Comparison of ENCODE assay signal across 26 mouse cellular contexts in genomic region chr3:40668889-40669288, GRCm38 (mm10). TPM values are rescaled to one million over a fixed set of nuclear protein-coding genes. Genes with fewer than 3 reads are reported as not detected.
DNase-seq lines count a peak whose midpoint lies in the region; ATAC-seq and TF ChIP-seq lines count a peak whose summit lies in the region.
"Had no signal": no experiment of that assay in that cellular context is flagged by ENCODE, and none has a peak within 500 bp of the region (broad histone marks: within the 10 kb centered on the region; RNA-seq: fewer than 3 reads in every experiment).

No protein-coding gene starts in this region.

- no peak for TF ChIP-seq EP300 in liver, postnatal 0 days (IDR thresholded peaks at IDR 0.05; ENCODE audit: low read depth)

- ATAC-seq in liver, embryonic 12.5 days, result peak; percentile 47; the same call in 1 of the 2 replicates
- ATAC-seq in liver, postnatal 0 days, result no peak
- peak; percentile 49; the same call in 1 of the 2 replicates for ATAC-seq in megakaryocyte progenitor cell, adult 5-6 weeks (replicated peaks; ENCODE audit: poor library complexity)
- ATAC-seq: activated CD4-positive, CD25-positive, alpha-beta regulatory T cell, adult 4 months; forebrain, embryonic 14.5 days; hindbrain, postnatal 0 days; Patski had no signal

- no peak overlapping the region for H3K4me3 ChIP-seq in liver, embryonic 12.5 days
- H3K4me3 ChIP-seq in liver, postnatal 0 days (ENCODE audit: low read depth, low read length), result no peak overlapping the region
- no peak overlapping the region for H3K4me3 ChIP-seq in thymus, adult 2 months (ENCODE audit: control insufficient read depth, insufficient read depth, low read length)
- H3K4me3 ChIP-seq: embryonic facial prominence, embryonic 15.5 days; erythroblast, embryonic 14.5 days; forebrain, embryonic 10.5 days; gastrocnemius, adult 2 months; heart, embryonic 13.5 days; hindbrain, embryonic 13.5 days had no signal

- no peak overlapping the region for H3K4me2 ChIP-seq in liver, embryonic 12.5 days
- no peak overlapping the region for H3K4me2 ChIP-seq in liver, postnatal 0 days (ENCODE audit: low read depth, low read length)
- H3K4me2 ChIP-seq: embryonic facial prominence, embryonic 15.5 days; heart, embryonic 13.5 days; hindbrain, embryonic 13.5 days had no signal

- no peak for DNase-seq in liver, postnatal 0 days
- DNase-seq in c-Kit-positive CD71-positive TER-119-positive erythroid progenitor cells, embryonic 14.5 days (ENCODE audit: low spot score), result peak; percentile 11
- DNase-seq in thymus, adult 2 months, result no peak
- no peak for DNase-seq in urinary bladder, adult 2 months (ENCODE audit: low spot score)
- DNase-seq: adrenal gland, postnatal 14 days; cerebellum, adult 18-20 months; cerebellum, adult 9-11 months; cerebellum, postnatal 36 days; embryo, embryonic 11 days; gastrocnemius, adult 2 months; gastrocnemius, postnatal 25 days had no signal

- H3K36me3 ChIP-seq in liver, embryonic 12.5 days, result no peaks in the 10 kb centered on the region
- H3K36me3 ChIP-seq in liver, postnatal 0 days (replicated peaks; ENCODE audit: insufficient read depth, low read length), result no peaks in the 10 kb centered on the region
- no peaks in the 10 kb centered on the region for H3K36me3 ChIP-seq in thymus, adult 2 months (ENCODE audit: control insufficient read depth, insufficient read depth, low read length)

- H3K9ac ChIP-seq in liver, embryonic 12.5 days, result no peak overlapping the region
- H3K9ac ChIP-seq in liver, postnatal 0 days (replicated peaks), result no peak overlapping the region
- H3K9ac ChIP-seq: embryonic facial prominence, embryonic 15.5 days; heart, embryonic 13.5 days; hindbrain, embryonic 13.5 days had no signal

- whole genome bisulfite sequencing in liver, embryonic 12.5 days (ENCODE audit: insufficient replicate concordance), result 13% methylated on average over 6 of the region's 6 CpGs
- 45% methylated on average over 6 of the region's 6 CpGs for WGBS in liver, postnatal 0 days (ENCODE audit: insufficient replicate concordance)
- WGBS in thymus, adult 2 months, result 79% methylated on average over 6 of the region's 6 CpGs

- H3K4me1 ChIP-seq in liver, embryonic 12.5 days, result peaks cover 12% of the 10 kb centered on the region
- no peaks in the 10 kb centered on the region for H3K4me1 ChIP-seq in liver, postnatal 0 days (ENCODE audit: insufficient read depth)
- no peaks in the 10 kb centered on the region for H3K4me1 ChIP-seq in thymus, adult 2 months (replicated peaks; ENCODE audit: control insufficient read depth, insufficient read depth, low read length)
- H3K4me1 ChIP-seq: embryonic facial prominence, embryonic 15.5 days had no signal

- no peak for TF ChIP-seq POLR2A in thymus, adult 2 months (IDR thresholded peaks at IDR 0.05; ENCODE audit: control insufficient read depth, extremely low read depth, insufficient read depth, low read length, poor library complexity)

- H3K9me3 ChIP-seq in liver, embryonic 12.5 days (replicated peaks), result no peaks in the 10 kb centered on the region
- H3K9me3 ChIP-seq in liver, postnatal 0 days (ENCODE audit: low read length), result no peaks in the 10 kb centered on the region
- H3K9me3 ChIP-seq: embryonic facial prominence, embryonic 15.5 days; forebrain, embryonic 10.5 days; heart, embryonic 13.5 days; hindbrain, embryonic 13.5 days had no signal

- no peak overlapping the region for H3K27ac ChIP-seq in liver, embryonic 12.5 days
- H3K27ac ChIP-seq in liver, postnatal 0 days (ENCODE audit: low read depth), result no peak overlapping the region
- no peak overlapping the region for H3K27ac ChIP-seq in thymus, adult 2 months (ENCODE audit: control insufficient read depth, insufficient read depth, low read length)
- H3K27ac ChIP-seq: embryonic facial prominence, embryonic 15.5 days; forebrain, embryonic 10.5 days; gastrocnemius, adult 2 months; heart, embryonic 13.5 days; hindbrain, embryonic 13.5 days; hindbrain, postnatal 0 days had no signal

- H3K27me3 ChIP-seq in liver, embryonic 12.5 days (replicated peaks), result no peaks in the 10 kb centered on the region
- H3K27me3 ChIP-seq in liver, postnatal 0 days (ENCODE audit: insufficient read depth, low read length), result no peaks in the 10 kb centered on the region
- H3K27me3 ChIP-seq in thymus, adult 2 months (ENCODE audit: control insufficient read depth, insufficient read depth, low read length), result no peaks in the 10 kb centered on the region
- H3K27me3 ChIP-seq: CH12.LX; embryonic facial prominence, embryonic 15.5 days; heart, embryonic 13.5 days; hindbrain, embryonic 13.5 days; Patski had no signal

- TF ChIP-seq CTCF in liver, postnatal 0 days (IDR thresholded peaks at IDR 0.05; ENCODE audit: low read depth), result no peak
- TF ChIP-seq CTCF in thymus, adult 2 months (IDR thresholded peaks at IDR 0.05; ENCODE audit: borderline replicate concordance, control insufficient read depth, extremely low read depth, insufficient read depth, low read length, poor library complexity), result no peak

RNA-seq across cellular contexts. Expression of gene Slc25a31, which starts 39.8 kb away (rescaled TPM):
- 0.08 and 0.13 TPM in 2 replicates for polyA plus RNA-seq in liver, embryonic 12.5 days (2016; fragmentation: Nextera tagmentation; extraction: Ambion mirVana)
- 0.05 and 0.06 TPM in 2 replicates for polyA plus RNA-seq in liver, postnatal 0 days (2015; fragmentation: Nextera tagmentation; extraction: Ambion mirVana)
- not detected in 2 replicates for total RNA-seq in megakaryocyte progenitor cell, adult 5-6 weeks (2015)
- total RNA-seq in megakaryocyte progenitor cell, adult 5-6 weeks (2017), result not detected in 2 replicates
- 0.10 and 0.16 TPM in 2 replicates for polyA plus RNA-seq in thymus, adult 2 months (2012; rRNA removed)
- polyA plus RNA-seq in urinary bladder, adult 2 months (2012; rRNA removed), result 0.07 and 0.11 TPM in 2 replicates
- total RNA-seq: adrenal gland, adult 18-20 months; adrenal gland, postnatal 14 days; CH12.LX; gastrocnemius, adult 2 months; gastrocnemius, postnatal 25 days; granulocyte monocyte progenitor cell, adult 5-6 weeks; hematopoietic stem cell, adult 5-6 weeks had no signal
- polyA plus RNA-seq: activated CD4-positive, CD25-positive, alpha-beta regulatory T cell, adult 4 months; erythroblast, embryonic 14.5 days; Patski had no signal
